Mouse (Mus musculus) kidney, embryonic 14.5 days (tissue): ENCODE results near the gene Spon1. TPM values are rescaled to one million over a fixed set of nuclear protein-coding genes. Genes with fewer than 3 reads are reported as not detected.

Experiments
- ATAC-seq: fragments of 200-750 bp; cut with Nextera tagmentation; 2 replicates; pipeline ENCODE4 v1.8.0; 2017; ENCODE audit warnings: moderate number of reproducible peaks, mild to moderate bottlenecking, moderate TSS enrichment, moderate library complexity; ENCODE audit not compliant: low FRiP score, low TSS enrichment
- H3K27ac ChIP-seq: fragments of 300-500 bp; sonication (generic); 2 replicates; pipeline ENCODE4 v1.5.1; 2014; ENCODE audit warnings: low read depth, mild to moderate bottlenecking, low read length, moderate library complexity, mixed read lengths
- H3K27me3 ChIP-seq: fragments of 300-500 bp; sonication (generic); 2 replicates; pipeline ENCODE4 v1.6.1; 2014; ENCODE audit warnings: mild to moderate bottlenecking, low read length; ENCODE audit not compliant: control insufficient read depth, insufficient read depth
- H3K36me3 ChIP-seq: fragments of 300-500 bp; sonication (generic); 2 replicates; pipeline ENCODE4 v1.6.1; 2014; ENCODE audit warnings: low read length, mixed read lengths; ENCODE audit not compliant: control insufficient read depth, insufficient read depth
- H3K4me1 ChIP-seq: fragments of 300-500 bp; sonication (generic); 2 replicates; pipeline ENCODE4 v1.6.1; 2014; ENCODE audit warnings: low read length, mixed read lengths; ENCODE audit not compliant: control insufficient read depth, insufficient read depth
- H3K4me2 ChIP-seq: fragments of 300-500 bp; sonication (generic); replicated peaks from 2 replicates; pipeline ENCODE4 v1.6.1; 2014; ENCODE audit warnings: low read depth, mild to moderate bottlenecking, low read length
- H3K4me3 ChIP-seq: fragments of 300-500 bp; sonication (generic); 2 replicates; pipeline ENCODE4 v1.5.1; 2014; ENCODE audit warnings: mild to moderate bottlenecking, low read length
- H3K9ac ChIP-seq: fragments of 300-500 bp; sonication (generic); 2 replicates; pipeline ENCODE4 v1.6.1; 2014; ENCODE audit warnings: low read depth, mild to moderate bottlenecking, low read length, moderate library complexity
- H3K9me3 ChIP-seq: fragments of 300-500 bp; sonication (generic); 2 replicates; pipeline ENCODE4 v1.6.1; 2016; ENCODE audit warnings: low read length; ENCODE audit not compliant: control insufficient read depth
- WGBS: fragments of 180-500 bp; shearing (Covaris S2); extraction: QIAGEN DNeasy Blood & Tissue Kit; methylation state at CpG from one replicate; pipeline ENCODE4 v1.1.7; 2014; 5-methylcytosine and 5-hydroxymethylcytosine counted together
- polyA plus RNA-seq: library from polyadenylated mRNA; unstranded; fragments of >200 nt; fragmentation: Nextera tagmentation; extraction: Ambion mirVana; gene quantifications from 2 replicates; pipeline ENCODE4 v1.2.1, GENCODE M21; 2014

Gene Spon1
- polyA plus RNA-seq = 5.8 and 8.5 TPM in 2 replicates

- 0 out of 2 replicates have a peak, but pooled peaks cover 3% of the 10 kb centered on the region for H3K4me1 ChIP-seq
- ATAC-seq = peak; percentile 86
- H3K27ac ChIP-seq = no peak within 1 kb of the TSS
- H3K4me2 ChIP-seq = peak within 1 kb of the TSS; percentile 80
- H3K27me3 ChIP-seq = peaks cover 15% of the 10 kb centered on the region
- WGBS = under 1% methylated on average over 53 of the region's 56 CpGs
- H3K4me3 ChIP-seq = peak within 1 kb of the TSS; percentile 52
- H3K36me3 ChIP-seq = no peaks in the 10 kb centered on the region
- peaks cover 5% of the 10 kb centered on the region for H3K9me3 ChIP-seq
- peak within 1 kb of the TSS; percentile 53 for H3K9ac ChIP-seq
These were observed at the start of gene Spon1 for GRCm38 (mm10) chr7:113765667-113766497. Gene Spon1 (plus strand): TSS chr7:113765998.

- no peak overlapping the region for H3K4me3 ChIP-seq
- H3K36me3 ChIP-seq = no peaks in the 10 kb centered on the region
- no peaks in the 10 kb centered on the region for H3K9me3 ChIP-seq
- no peaks in the 10 kb centered on the region for H3K27me3 ChIP-seq
- H3K4me1 ChIP-seq = no peaks in the 10 kb centered on the region
- no peak overlapping the region for H3K27ac ChIP-seq
- 81% methylated on average over 2 of the region's 2 CpGs for WGBS
- no peak overlapping the region for H3K4me2 ChIP-seq
- H3K9ac ChIP-seq = no peak overlapping the region
- no peak for ATAC-seq
These were observed 43.8 kb upstream of the Spon1 start for GRCm38 (mm10) chr7:113721994-113722393.

- WGBS = 70% methylated on average over 3 of the region's 3 CpGs
- no peak overlapping the region for H3K4me3 ChIP-seq
- no peaks in the 10 kb centered on the region for H3K27me3 ChIP-seq
These were observed 41.9 kb upstream of the Spon1 start for GRCm38 (mm10) chr7:113723905-113724304.

GRCm38 (mm10) chr7:113727999-113728713 is 37.6 kb upstream of the Spon1 start:
- Histone ChIP-seq H3K4me3 (no peak overlapping the region), H3K4me2 (no peak overlapping the region), H3K9ac (no peak overlapping the region), H3K27me3 (no peaks in the 10 kb centered on the region), H3K36me3 (no peaks in the 10 kb centered on the region), H3K9me3 (no peaks in the 10 kb centered on the region), H3K27ac (no peak overlapping the region), H3K4me1 (no peaks in the 10 kb centered on the region)
- peak; percentile 73; the same call in 1 of the 2 replicates for ATAC-seq
- 36% methylated on average over 8 of the region's 8 CpGs for WGBS

More at GRCm38 (mm10) chr7:113723905-113724304, 41.9 kb upstream of the Spon1 start:
- no peak overlapping the region for H3K27ac ChIP-seq
- no peaks in the 10 kb centered on the region for H3K4me1 ChIP-seq
- no peak overlapping the region for H3K4me2 ChIP-seq
- no peaks in the 10 kb centered on the region for H3K36me3 ChIP-seq
- no peaks in the 10 kb centered on the region for H3K9me3 ChIP-seq
- no peak for ATAC-seq
- H3K9ac ChIP-seq = no peak overlapping the region

- Histone ChIP-seq H3K9me3 (no peaks in the 10 kb centered on the region), H3K9ac (no peak overlapping the region), H3K27ac (no peak overlapping the region), H3K36me3 (no peaks in the 10 kb centered on the region), H3K27me3 (no peaks in the 10 kb centered on the region), H3K4me1 (no peaks in the 10 kb centered on the region), H3K4me3 (no peak overlapping the region), H3K4me2 (no peak overlapping the region)
- ATAC-seq = no peak
- WGBS = 16% methylated on average over 2 of the region's 2 CpGs
These were observed 36.9 kb upstream of the Spon1 start for GRCm38 (mm10) chr7:113728926-113729325.

- Histone ChIP-seq H3K4me2 (no peak overlapping the region), H3K27me3 (no peaks in the 10 kb centered on the region), H3K36me3 (no peaks in the 10 kb centered on the region), H3K4me3 (no peak overlapping the region), H3K9me3 (no peaks in the 10 kb centered on the region), H3K27ac (no peak overlapping the region), H3K9ac (no peak overlapping the region), H3K4me1 (no peaks in the 10 kb centered on the region)
- WGBS = 95% methylated on average over 8 of the region's 8 CpGs
- ATAC-seq = no peak
These were observed 35.2 kb upstream of the Spon1 start for GRCm38 (mm10) chr7:113730406-113731247.

GRCm38 (mm10) chr7:113737790-113738362 is 27.9 kb upstream of the Spon1 start:
- Histone ChIP-seq H3K27me3 (no peaks in the 10 kb centered on the region), H3K4me3 (no peak overlapping the region), H3K9ac (no peak overlapping the region), H3K4me1 (no peaks in the 10 kb centered on the region), H3K36me3 (no peaks in the 10 kb centered on the region), H3K9me3 (no peaks in the 10 kb centered on the region), H3K27ac (no peak overlapping the region), H3K4me2 (no peak overlapping the region)
- ATAC-seq = no peak
- whole genome bisulfite sequencing = 76% methylated on average over 9 of the region's 9 CpGs

- WGBS = 69% methylated on average over 7 of the region's 7 CpGs
These were observed 26.6 kb upstream of the Spon1 start for GRCm38 (mm10) chr7:113739181-113739580.

More at GRCm38 (mm10) chr7:113739181-113739580, 26.6 kb upstream of the Spon1 start:
- H3K27ac ChIP-seq = no peak overlapping the region
- no peaks in the 10 kb centered on the region for H3K9me3 ChIP-seq
- no peak overlapping the region for H3K4me3 ChIP-seq
- H3K4me1 ChIP-seq = peaks cover 6% of the 10 kb centered on the region
- no peak for ATAC-seq
- H3K9ac ChIP-seq = no peak overlapping the region
- no peaks in the 10 kb centered on the region for H3K36me3 ChIP-seq
- H3K4me2 ChIP-seq = no peak overlapping the region
- no peaks in the 10 kb centered on the region for H3K27me3 ChIP-seq
